Mouse (Mus musculus) limb, embryonic 10.5 days (tissue): ENCODE measurements around the gene Syt5. TPM values are rescaled to one million over a fixed set of nuclear protein-coding genes. Genes with fewer than 3 reads are reported as not detected.

Experiments
- microRNA-seq: library from miRNA; unstranded; fragments of <30 nt; microRNA quantifications from one replicate; pipeline ENCODE4, GENCODE M21; 2017
- polyA plus RNA-seq: library from polyadenylated mRNA; unstranded; fragments of >200 nt; fragmentation: Nextera tagmentation; extraction: Ambion mirVana; gene quantifications from 2 replicates; pipeline ENCODE4 v1.2.1, GENCODE M21; 2016

The Syt5 gene
- polyA plus RNA-seq, 1 experiment from 2014 or later, result 2.8 TPM

Small RNA genes within 50 kb of the gene (microRNA-seq; reads per million reads assigned to microRNA genes)
- not detected for gene Gm23577

Other genes starting within 250 kb of the Syt5 start
- not detected in 2 replicates for gene Ncr1, start 209.8 kb downstream of the Syt5 start, polyA plus RNA-seq
- gene Gp6, start 149.8 kb downstream of the Syt5 start, polyA plus RNA-seq, result 0.30 and 0.35 TPM in 2 replicates
- gene Rdh13, start 101.9 kb downstream of the Syt5 start, polyA plus RNA-seq, result 31.9 and 35.0 TPM in 2 replicates
- gene Eps8l1, start 86.9 kb downstream of the Syt5 start, polyA plus RNA-seq, result 2.7 and 5.4 TPM in 2 replicates
- 36.8 and 42.1 TPM in 2 replicates for gene Ppp1r12c, start 45.9 kb downstream of the Syt5 start, polyA plus RNA-seq
- gene Tnnt1, start 31.2 kb downstream of the Syt5 start, polyA plus RNA-seq, result 4.1 and 15.3 TPM in 2 replicates
- 2.6 and 3.1 TPM in 2 replicates for gene Tnni3, start 23.3 kb downstream of the Syt5 start, polyA plus RNA-seq
- 2.1 and 4.2 TPM in 2 replicates for gene Dnaaf3, start 15.1 kb downstream of the Syt5 start, polyA plus RNA-seq
- gene Ptprh, start 56.5 kb upstream of the Syt5 start, polyA plus RNA-seq, result not detected in 2 replicates
- 1.7 and 2.1 TPM in 2 replicates for gene Tmem86b, start 83.9 kb upstream of the Syt5 start, polyA plus RNA-seq
- gene Ppp6r1, start 111.5 kb upstream of the Syt5 start, polyA plus RNA-seq, result 10.6 and 11.4 TPM in 2 replicates
- gene Hspbp1, start 137.5 kb upstream of the Syt5 start, polyA plus RNA-seq, result 123 and 130 TPM in 2 replicates
- gene Brsk1, start 143.1 kb upstream of the Syt5 start, polyA plus RNA-seq, result 1.3 TPM in 2 replicates
- 0.13 TPM in 1 of 2 replicates, not detected in the other for gene Tmem150b, start 177.7 kb upstream of the Syt5 start, polyA plus RNA-seq
- 88.9 and 100 TPM in 2 replicates for gene Kmt5c, start 192.6 kb upstream of the Syt5 start, polyA plus RNA-seq
- 36.7 and 51.5 TPM in 2 replicates for gene Cox6b2, start 205.6 kb upstream of the Syt5 start, polyA plus RNA-seq
- gene Fam71e2, start 223.8 kb upstream of the Syt5 start, polyA plus RNA-seq, result not detected in 2 replicates
- 0.09 TPM in 1 of 2 replicates, not detected in the other for gene Il11, start 235.3 kb upstream of the Syt5 start, polyA plus RNA-seq
- not detected in 2 replicates for gene Tmem190, start 235.4 kb upstream of the Syt5 start, polyA plus RNA-seq
- 4.8 and 5.8 TPM in 2 replicates for gene Tmem238, start 242.1 kb upstream of the Syt5 start, polyA plus RNA-seq
- gene Rpl28, start 245.3 kb upstream of the Syt5 start, polyA plus RNA-seq, result 396 and 427 TPM in 2 replicates